Mouse (Mus musculus) hindbrain, postnatal 0 days (tissue): ENCODE data around the gene Rpl3. TPM values are rescaled to one million over a fixed set of nuclear protein-coding genes. Genes with fewer than 3 reads are reported as not detected.

Experiments used
- ATAC-seq: fragments of 200-750 bp; cut with Nextera tagmentation; 2 replicates; pipeline ENCODE4 v1.8.0; 2017; ENCODE audit warnings: mild to moderate bottlenecking, moderate TSS enrichment, moderate library complexity
- DNase-seq: peaks from one replicate; pipeline ENCODE4 v3.0.0-alpha.2; 2015; ENCODE audit warnings: low spot score
- H3K27ac ChIP-seq: fragments of 300-500 bp; sonication (generic); 2 replicates; pipeline ENCODE4 v1.5.1; 2014; ENCODE audit warnings: mild to moderate bottlenecking
- H3K27me3 ChIP-seq: fragments of 300-500 bp; sonication (generic); 2 replicates; pipeline ENCODE4 v1.6.1; 2014; ENCODE audit warnings: low read length, mixed read lengths; ENCODE audit not compliant: insufficient read depth
- H3K36me3 ChIP-seq: fragments of 300-500 bp; sonication (generic); 2 replicates; pipeline ENCODE4 v1.6.1; 2014; ENCODE audit warnings: low read length, mixed read lengths; ENCODE audit not compliant: insufficient read depth
- H3K4me1 ChIP-seq: fragments of 300-500 bp; sonication (generic); 2 replicates; pipeline ENCODE4 v1.6.1; 2014; ENCODE audit warnings: antibody characterized with exemption, low read length, mixed read lengths; ENCODE audit not compliant: insufficient read depth
- H3K4me2 ChIP-seq: fragments of 300-500 bp; sonication (generic); 2 replicates; pipeline ENCODE4 v1.6.1; 2014; ENCODE audit warnings: low read depth, mild to moderate bottlenecking, low read length, moderate library complexity, mixed read lengths
- H3K4me3 ChIP-seq: fragments of 300-500 bp; sonication (generic); 2 replicates; pipeline ENCODE4 v1.5.1; 2014; ENCODE audit warnings: low read length
- H3K9ac ChIP-seq: fragments of 300-500 bp; sonication (generic); replicated peaks from 2 replicates; pipeline ENCODE4 v1.6.1; 2014; ENCODE audit warnings: mild to moderate bottlenecking, low read length, moderate library complexity, mixed read lengths
- H3K9me3 ChIP-seq: fragments of 300-500 bp; sonication (generic); 2 replicates; pipeline ENCODE4 v1.6.1; 2016; ENCODE audit warnings: low read length, mixed read lengths
- CTCF ChIP-seq: IDR thresholded peaks from 2 replicates; pipeline ENCODE4 v1.5.1; 2016; ENCODE audit warnings: antibody characterized with exemption, control low read depth, low read depth
- WGBS: fragments of 180-500 bp; shearing (Covaris S2); extraction: QIAGEN DNeasy Blood & Tissue Kit; methylation state at CpG from one replicate; pipeline ENCODE4 v1.1.7; 2014; 5-methylcytosine and 5-hydroxymethylcytosine counted together
- polyA plus RNA-seq: library from polyadenylated mRNA; unstranded; fragments of >200 nt; fragmentation: Nextera tagmentation; extraction: Ambion mirVana; gene quantifications from 2 replicates; pipeline ENCODE4 v1.2.1, GENCODE M21; 2015
- total RNA-seq: library from RNA; depleted of rRNA; stranded (reverse); fragments of >200 nt; gene quantifications from 2 replicates; pipeline ENCODE4 v1.2.3, GENCODE M21; 2014

Gene Rpl3
- total and polyA plus RNA-seq, 2 experiments from 2014 or later, result 527 to 599 TPM

GRCm38 (mm10) chr15:80044249-80044648 is 47.4 kb downstream of the Rpl3 start:
- ATAC-seq, result no peak
- H3K4me1 ChIP-seq, result no peaks in the 10 kb centered on the region
- 91% methylated on average over 10 of the region's 10 CpGs for WGBS

GRCm38 (mm10) chr15:80042152-80042551 is 49.5 kb downstream of the Rpl3 start:
- no peaks in the 10 kb centered on the region for H3K4me1 ChIP-seq
- H3K9me3 ChIP-seq, result no peaks in the 10 kb centered on the region
- 69% methylated on average over 4 of the region's 4 CpGs for WGBS
- H3K4me2 ChIP-seq, result no peak overlapping the region
- TF ChIP-seq CTCF, result no peak
- ATAC-seq (no peak), DNase-seq (no peak)
- H3K4me3 ChIP-seq, result no peak overlapping the region
- no peak overlapping the region for H3K27ac ChIP-seq
- H3K36me3 ChIP-seq, result no peaks in the 10 kb centered on the region
- no peaks in the 10 kb centered on the region for H3K27me3 ChIP-seq
- no peak overlapping the region for H3K9ac ChIP-seq

More at GRCm38 (mm10) chr15:80044249-80044648, 47.4 kb downstream of the Rpl3 start:
- Histone ChIP-seq H3K4me2 (no peak overlapping the region), H3K27me3 (no peaks in the 10 kb centered on the region), H3K36me3 (no peaks in the 10 kb centered on the region), H3K9ac (no peak overlapping the region), H3K4me3 (no peak overlapping the region), H3K9me3 (no peaks in the 10 kb centered on the region), H3K27ac (no peak overlapping the region)
- TF ChIP-seq CTCF, result no peak
- no peak for DNase-seq

- Histone ChIP-seq H3K4me2 (no peak overlapping the region), H3K9ac (no peak overlapping the region), H3K27me3 (no peaks in the 10 kb centered on the region), H3K4me1 (no peaks in the 10 kb centered on the region), H3K27ac (no peak overlapping the region), H3K4me3 (no peak overlapping the region), H3K9me3 (no peaks in the 10 kb centered on the region), H3K36me3 (no peaks in the 10 kb centered on the region)
- DNase-seq (no peak), ATAC-seq (no peak)
- 98% methylated on average over 2 of the region's 2 CpGs for WGBS
- no peak for TF ChIP-seq CTCF
These were observed 53.6 kb downstream of the Rpl3 start for GRCm38 (mm10) chr15:80038110-80038391.

- no peak for DNase-seq
- WGBS, result 79% methylated on average over 11 of the region's 11 CpGs
- no peaks in the 10 kb centered on the region for H3K36me3 ChIP-seq
- no peak overlapping the region for H3K4me2 ChIP-seq
- no peak for TF ChIP-seq CTCF
- H3K4me1 ChIP-seq, result no peaks in the 10 kb centered on the region
- H3K9me3 ChIP-seq, result no peaks in the 10 kb centered on the region
- no peak for ATAC-seq
- H3K27me3 ChIP-seq, result no peaks in the 10 kb centered on the region
- no peak overlapping the region for H3K4me3 ChIP-seq
- no peak overlapping the region for H3K27ac ChIP-seq
- no peak overlapping the region for H3K9ac ChIP-seq
These were observed 54.2 kb downstream of the Rpl3 start for GRCm38 (mm10) chr15:80037255-80038109.

GRCm38 (mm10) chr15:80035341-80035885 is 56.3 kb downstream of the Rpl3 start:
- H3K9me3 ChIP-seq, result no peaks in the 10 kb centered on the region
- no peak for DNase-seq
- H3K27ac ChIP-seq, result no peak overlapping the region
- no peaks in the 10 kb centered on the region for H3K27me3 ChIP-seq
- no peaks in the 10 kb centered on the region for H3K36me3 ChIP-seq
- no peak overlapping the region for H3K9ac ChIP-seq
- no peaks in the 10 kb centered on the region for H3K4me1 ChIP-seq
- ATAC-seq, result no peak
- no peak overlapping the region for H3K4me2 ChIP-seq
- 84% methylated on average over 6 of the region's 6 CpGs for WGBS
- no peak overlapping the region for H3K4me3 ChIP-seq
- TF ChIP-seq CTCF, result no peak

- H3K4me2 ChIP-seq, result no peak overlapping the region
- no peaks in the 10 kb centered on the region for H3K36me3 ChIP-seq
- no peak overlapping the region for H3K4me3 ChIP-seq
- no peak overlapping the region for H3K9ac ChIP-seq
- no peak for TF ChIP-seq CTCF
- H3K9me3 ChIP-seq, result no peaks in the 10 kb centered on the region
- H3K4me1 ChIP-seq, result no peaks in the 10 kb centered on the region
- no peak overlapping the region for H3K27ac ChIP-seq
- H3K27me3 ChIP-seq, result no peaks in the 10 kb centered on the region
- ATAC-seq, result no peak
- no peak for DNase-seq
These were observed 56.8 kb downstream of the Rpl3 start for GRCm38 (mm10) chr15:80034913-80035312.

GRCm38 (mm10) chr15:80034366-80034765 is 57.3 kb downstream of the Rpl3 start:
- 68% methylated on average over 7 of the region's 7 CpGs for WGBS
- DNase-seq (no peak), ATAC-seq (no peak)
- no peaks in the 10 kb centered on the region for H3K9me3 ChIP-seq
- no peaks in the 10 kb centered on the region for H3K36me3 ChIP-seq
- H3K4me2 ChIP-seq, result no peak overlapping the region
- no peaks in the 10 kb centered on the region for H3K4me1 ChIP-seq
- H3K27me3 ChIP-seq, result no peaks in the 10 kb centered on the region
- H3K9ac ChIP-seq, result no peak overlapping the region
- no peak overlapping the region for H3K4me3 ChIP-seq
- no peak overlapping the region for H3K27ac ChIP-seq
- no peak for TF ChIP-seq CTCF
